Mouse (Mus musculus) erythroblast, embryonic 14.5 days (primary cell): ENCODE measurements around the gene Cops4.

ENCODE experiments used
- GATA1 ChIP-seq: IDR thresholded peaks from 2 replicates; pipeline ENCODE4 v1.6.1; 2012; ENCODE audit warnings: low read length, inconsistent platforms, mixed read lengths
- TAL1 ChIP-seq: IDR thresholded peaks from 3 replicates; pipeline ENCODE4 v1.6.1; 2012; ENCODE audit warnings: low read length, inconsistent platforms, mixed read lengths

GRCm38 (mm10) chr5:100535826-100536225, 17.7 kb downstream of the Cops4 start:
- no peak for TF ChIP-seq GATA1
- no peak for TF ChIP-seq TAL1
